Mouse (Mus musculus): ENCODE results near the gene Bicdl1.
A peak's percentile ranks its signal among the peaks of the same experiment; 100 is the strongest.

The Bicdl1 gene

GRCm38 (mm10) chr5:115726019-115726418 is 5.4 kb downstream of the Bicdl1 start:
- no peak for DNase-seq (ENCODE audit: low read depth, low spot score)

DNA sequence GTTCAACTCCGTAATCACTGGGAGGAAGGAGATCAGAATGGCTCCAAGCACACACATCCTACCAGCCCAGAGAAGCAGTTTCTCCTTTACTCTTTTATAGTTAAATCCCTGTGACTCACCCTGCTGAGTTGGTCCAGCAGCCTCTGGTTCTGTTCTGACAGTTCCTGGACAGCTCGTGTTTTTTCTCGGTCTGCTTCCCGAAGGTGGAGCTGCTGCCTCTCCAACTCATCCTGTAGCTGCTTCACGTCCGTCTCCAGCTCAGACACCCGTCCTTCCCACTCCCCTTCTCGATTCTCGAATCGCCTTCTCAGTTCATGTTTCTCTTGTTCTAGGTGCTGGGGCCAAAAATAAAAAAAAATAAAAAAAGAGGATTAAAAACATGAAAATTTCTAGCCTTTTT is 7.0 kb downstream of the Bicdl1 start:
- DNase-seq (ENCODE audit: low read depth, low spot score) = peak; percentile 75

- no peak for DNase-seq (ENCODE audit: low read depth, low spot score)
These were observed 9.0 kb downstream of the Bicdl1 start for GRCm38 (mm10) chr5:115722188-115722959.

- no peak for DNase-seq (ENCODE audit: low read depth, low spot score)
These were observed 10.7 kb downstream of the Bicdl1 start for GRCm38 (mm10) chr5:115720761-115721160.

- DNase-seq (ENCODE audit: low read depth, low spot score) = no peak
These were observed 13.7 kb downstream of the Bicdl1 start for GRCm38 (mm10) chr5:115717693-115718092.

- no peak for DNase-seq (ENCODE audit: low read depth, low spot score)
These were observed 14.3 kb downstream of the Bicdl1 start for GRCm38 (mm10) chr5:115717106-115717505.

- DNase-seq (ENCODE audit: low read depth, low spot score) = no peak
These were observed 15.0 kb downstream of the Bicdl1 start for GRCm38 (mm10) chr5:115716426-115716825.

GRCm38 (mm10) chr5:115714761-115715160 is 16.7 kb downstream of the Bicdl1 start:
- no peak for DNase-seq (ENCODE audit: low read depth, low spot score)

GRCm38 (mm10) chr5:115712487-115712886 is 18.9 kb downstream of the Bicdl1 start:
- no peak for DNase-seq (ENCODE audit: low read depth, low spot score)

GRCm38 (mm10) chr5:115711636-115712419 is 19.6 kb downstream of the Bicdl1 start:
- DNase-seq (ENCODE audit: low read depth, low spot score) = peak; percentile 55

GRCm38 (mm10) chr5:115710171-115710570 is 21.2 kb downstream of the Bicdl1 start:
- DNase-seq (ENCODE audit: low read depth, low spot score) = no peak

DNA sequence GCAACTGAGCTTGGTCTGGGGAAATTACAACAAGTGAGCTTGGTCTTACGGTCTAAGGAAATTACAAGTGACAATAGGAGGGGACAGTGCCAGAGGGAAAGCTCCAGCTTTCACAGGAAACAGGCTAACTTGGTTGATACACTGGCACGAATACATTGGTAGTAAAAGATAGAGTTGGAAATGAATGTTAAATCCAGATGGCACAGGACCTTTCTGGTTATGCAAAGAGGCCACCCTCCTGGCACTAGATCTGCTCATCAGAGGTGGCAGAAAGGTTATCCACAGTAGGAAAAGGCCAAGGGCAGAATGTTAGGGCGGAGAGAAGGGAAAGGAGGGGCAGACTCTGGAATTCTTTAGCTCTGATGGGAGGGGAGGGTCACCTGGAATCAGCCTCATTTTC is 22.5 kb downstream of the Bicdl1 start:
- DNase-seq (ENCODE audit: low read depth, low spot score) = peak; percentile 19

GRCm38 (mm10) chr5:115701981-115702380 is 29.4 kb downstream of the Bicdl1 start:
- DNase-seq (ENCODE audit: low read depth, low spot score) = no peak

DNA sequence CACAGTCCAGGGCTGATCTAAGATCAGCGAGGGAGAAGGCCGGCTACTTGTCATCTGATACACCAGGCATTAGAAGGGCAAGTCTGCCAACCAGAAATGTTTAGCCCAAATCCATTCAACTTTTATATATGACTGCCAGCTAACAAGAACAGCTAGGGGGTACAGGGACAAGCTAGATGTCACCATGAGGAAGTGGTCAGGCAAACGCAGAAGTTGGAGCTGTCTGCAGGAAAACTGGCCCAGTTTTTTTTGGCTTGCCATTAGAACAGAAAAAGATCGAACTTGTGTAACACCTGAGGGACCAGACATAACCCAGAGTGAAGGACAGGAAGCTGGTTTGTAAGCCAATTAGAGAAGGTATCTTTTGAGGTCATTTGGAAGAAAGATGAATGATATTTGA is 30.2 kb downstream of the Bicdl1 start:
- no peak for DNase-seq (ENCODE audit: low read depth, low spot score)

DNA sequence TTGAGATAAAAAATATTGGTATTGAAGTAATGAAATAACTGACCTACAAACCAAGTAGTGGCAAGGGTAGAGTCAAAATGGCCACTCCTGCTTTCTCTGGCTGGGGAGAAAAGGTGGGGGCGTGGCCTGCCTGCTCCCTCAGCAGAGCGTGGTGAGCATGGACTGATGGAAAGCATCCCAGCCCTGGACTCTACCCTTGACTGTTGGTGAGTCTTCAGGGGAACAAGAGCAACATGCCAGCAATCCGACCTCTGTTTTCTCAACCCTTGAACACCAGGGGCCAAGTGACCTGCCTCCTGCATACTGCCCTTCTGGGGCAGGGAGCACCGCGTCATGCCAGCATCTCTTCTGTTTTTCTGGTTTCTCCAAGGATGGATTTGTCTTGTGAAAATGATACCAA is 34.6 kb downstream of the Bicdl1 start:
- DNase-seq (ENCODE audit: low read depth, low spot score) = no peak

DNA sequence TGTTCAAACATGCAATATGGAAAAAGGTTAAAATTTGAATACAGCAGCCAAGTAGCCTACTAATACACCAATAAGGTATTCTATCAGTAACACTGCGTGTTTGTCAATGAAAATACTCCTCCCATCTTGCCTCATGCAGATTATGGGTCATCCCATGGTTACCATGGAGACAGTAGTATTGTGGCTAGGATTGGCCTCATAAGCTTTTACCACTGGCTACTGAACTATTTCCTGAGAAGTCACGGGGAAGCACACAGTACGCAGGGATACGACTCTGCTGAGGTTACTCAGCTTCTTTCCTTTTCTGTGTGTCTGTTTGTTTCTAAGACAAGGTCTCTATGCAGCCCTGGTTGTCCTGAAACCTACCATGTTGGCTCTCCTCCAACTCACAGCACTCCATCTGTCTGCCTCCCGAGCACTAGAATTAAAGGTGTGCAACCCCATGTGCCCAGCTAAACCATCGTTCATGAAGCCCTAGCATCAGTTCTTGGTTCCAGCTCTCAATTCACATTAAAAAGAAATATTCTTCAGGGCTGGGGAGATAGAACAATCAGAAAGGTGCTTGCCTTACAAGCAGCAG is 36.1 kb downstream of the Bicdl1 start:
- DNase-seq (ENCODE audit: low read depth, low spot score) = peak; percentile 93

DNA sequence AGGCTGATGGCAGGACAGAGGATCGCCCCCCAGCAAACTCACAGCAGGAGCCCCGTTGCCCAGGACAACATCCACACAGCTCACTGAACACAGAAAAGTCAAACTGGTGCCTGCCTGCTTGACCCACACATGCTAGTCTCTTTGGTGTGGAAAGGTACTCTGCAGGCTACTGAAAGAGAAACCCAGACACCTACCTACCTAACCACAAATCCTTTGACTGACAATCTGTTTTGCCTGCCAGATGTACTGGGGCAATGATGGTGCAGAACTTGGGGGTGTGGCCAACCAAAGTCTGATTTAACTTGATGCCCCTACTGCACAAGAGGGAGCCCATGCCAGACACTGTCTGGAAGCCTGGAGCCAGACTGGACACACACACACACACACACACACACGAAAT is 38.1 kb downstream of the Bicdl1 start:
- DNase-seq (ENCODE audit: low read depth, low spot score) = no peak

GRCm38 (mm10) chr5:115686716-115687115 is 44.7 kb downstream of the Bicdl1 start:
- no peak for DNase-seq (ENCODE audit: low read depth, low spot score)

DNA sequence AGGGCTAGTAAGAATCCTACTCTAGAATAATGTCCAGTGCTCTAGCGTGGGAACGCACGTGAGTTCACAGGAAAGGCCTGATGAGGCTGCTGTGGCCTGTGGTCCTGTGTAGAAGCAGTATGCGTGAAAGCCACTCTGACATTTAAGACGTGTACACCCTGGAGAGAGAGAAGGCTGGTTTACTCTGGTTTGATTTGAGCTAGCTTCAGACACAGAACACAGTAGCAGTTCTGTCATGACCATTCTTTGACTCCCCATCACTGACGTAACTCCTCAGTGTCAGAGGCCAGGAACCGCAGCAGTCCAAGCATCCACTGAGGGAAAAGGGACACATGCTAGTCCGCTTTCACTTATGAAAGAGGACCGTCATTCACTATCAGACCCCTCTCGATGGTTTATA is 46.3 kb downstream of the Bicdl1 start:
- no peak for DNase-seq (ENCODE audit: low read depth, low spot score)

GRCm38 (mm10) chr5:115671846-115672245 is 59.6 kb downstream of the Bicdl1 start:
- peak; percentile 62 for DNase-seq (ENCODE audit: low read depth, low spot score)

- DNase-seq (ENCODE audit: low read depth, low spot score) = no peak
These were observed 61.0 kb downstream of the Bicdl1 start for GRCm38 (mm10) chr5:115670406-115670805.

- no peak for DNase-seq (ENCODE audit: low read depth, low spot score)
These were observed 61.4 kb downstream of the Bicdl1 start for GRCm38 (mm10) chr5:115669974-115670373.

DNA sequence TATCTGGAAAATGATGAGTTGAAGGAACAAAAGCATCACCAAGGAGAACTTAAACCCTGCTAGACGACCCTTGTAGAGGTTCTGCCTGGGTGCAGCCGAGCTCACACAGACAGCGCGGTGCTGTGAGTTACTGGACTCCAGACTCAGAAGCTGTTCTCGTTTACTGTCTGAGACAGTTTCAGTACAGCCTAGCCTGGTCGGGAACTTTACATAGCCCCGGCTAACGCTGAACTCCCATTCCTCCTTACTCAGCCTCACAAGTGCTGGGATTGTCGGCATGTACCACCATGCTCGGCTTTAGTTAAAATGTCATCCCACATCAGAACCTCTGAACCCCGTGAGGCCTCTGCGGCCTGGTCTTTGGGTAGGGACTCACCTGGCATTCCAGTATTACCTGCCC is 62.4 kb downstream of the Bicdl1 start:
- no peak for DNase-seq (ENCODE audit: low read depth, low spot score)

All from brain, adult 2 months (tissue).